Mouse (Mus musculus) heart, postnatal 0 days (tissue): ENCODE measurements around the gene Rpl31.

Experiments used
- CTCF ChIP-seq: IDR thresholded peaks from 2 replicates; pipeline ENCODE4 v1.5.1; 2016; ENCODE audit warnings: antibody characterized with exemption, control low read depth, low read depth
- EP300 ChIP-seq: IDR thresholded peaks from 2 replicates; pipeline ENCODE4 v1.6.1; 2016; ENCODE audit warnings: antibody characterized with exemption, low read depth

GRCm38 (mm10) chr1:39325228-39325627 lies 42.4 kb upstream of the Rpl31 start:
- TF ChIP-seq CTCF: no peak
- TF ChIP-seq EP300: no peak
